Mouse (Mus musculus) lung, adult 2 months (tissue): ENCODE data around the gene Kcnf1. TPM values are rescaled to one million over a fixed set of nuclear protein-coding genes. Genes with fewer than 3 reads are reported as not detected.
A peak's percentile ranks its signal among the peaks of the same experiment; 100 is the strongest.

Source experiments
- DNase-seq: peaks from one replicate; pipeline ENCODE4 v3.0.0; 2022
- H3K4me1 ChIP-seq: fragments of 200-500 bp; 2 replicates; pipeline ENCODE4 v1.6.1; 2011; ENCODE audit warnings: low read length; ENCODE audit not compliant: control insufficient read depth, insufficient read depth
- H3K4me3 ChIP-seq: fragments of 200-500 bp; replicated peaks from 2 replicates; pipeline ENCODE3; 2011; ENCODE audit warnings: low read depth, mild to moderate bottlenecking, control low read depth, low read length; ENCODE audit errors: extremely low read depth
- CTCF ChIP-seq: fragments of 200-500 bp; IDR thresholded peaks from 2 replicates; pipeline ENCODE4 v1.5.1; 2011; ENCODE audit warnings: mild to moderate bottlenecking, low read length, control low read depth; ENCODE audit not compliant: insufficient read depth
- POLR2A ChIP-seq: fragments of 200-500 bp; IDR thresholded peaks from 2 replicates; pipeline ENCODE4 v1.6.1; 2011; ENCODE audit warnings: low read depth, mild to moderate bottlenecking, control low read depth, low read length, borderline replicate concordance; ENCODE audit errors: extremely low read depth
- WGBS: fragments of 180-500 bp; shearing (Covaris S2); methylation state at CpG from one replicate; pipeline ENCODE4 v1.1.7; 2018; 5-methylcytosine and 5-hydroxymethylcytosine counted together
- polyA plus RNA-seq: library from polyadenylated mRNA; depleted of rRNA; stranded (reverse); fragments of >200 nt; gene quantifications from 2 replicates; pipeline ENCODE4 v1.2.3, GENCODE M21; 2012

Kcnf1 gene
- polyA plus RNA-seq, 1 experiment: 1.0 TPM

DNA sequence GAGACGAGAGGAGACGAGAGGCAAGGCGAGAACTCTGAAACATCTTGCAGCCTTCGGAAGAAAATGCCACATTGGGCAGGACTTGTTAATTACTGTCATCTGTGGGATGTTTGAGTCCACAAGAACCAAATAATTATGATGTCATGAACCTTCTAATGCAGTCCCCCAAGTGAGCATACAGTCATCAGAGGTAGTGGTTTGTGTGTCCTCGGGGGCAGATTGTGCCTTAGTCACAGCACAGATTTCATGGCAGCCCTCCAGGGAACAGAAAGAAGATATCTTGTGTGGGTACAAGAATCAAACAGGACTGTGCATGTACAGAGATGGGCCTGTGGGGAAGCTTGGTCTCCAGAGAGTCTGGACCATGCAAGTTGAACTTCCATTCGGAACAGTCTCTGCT is 17.5 kb upstream of the Kcnf1 start:
- 87% methylated on average over 6 of the region's 6 CpGs for WGBS
- no peaks in the 10 kb centered on the region for H3K4me1 ChIP-seq

DNA sequence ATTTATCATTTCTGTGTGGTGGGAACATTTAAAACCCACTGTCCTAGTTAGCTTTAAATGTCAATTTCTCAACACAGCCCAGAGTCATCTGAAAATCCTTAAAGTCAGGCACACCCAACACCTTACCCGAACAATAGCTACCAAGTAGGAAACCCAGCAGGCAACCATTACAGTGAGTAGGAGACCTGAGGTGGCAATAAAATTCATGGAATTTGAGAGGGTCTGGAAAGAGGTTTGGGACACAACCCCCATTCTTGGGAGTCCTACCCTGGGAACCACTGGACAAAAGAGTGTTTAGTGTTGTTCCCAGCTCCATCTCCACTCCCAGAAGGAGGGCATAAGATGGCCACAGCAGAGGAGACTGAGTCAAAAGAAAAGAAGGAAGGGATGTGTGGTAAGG is 16.6 kb upstream of the Kcnf1 start:
- no peak overlapping the region for H3K4me3 ChIP-seq
- no peak for TF ChIP-seq POLR2A
- no peak for TF ChIP-seq CTCF
- 86% methylated on average over 1 of the region's 1 CpGs for WGBS
- DNase-seq: no peak
- H3K4me1 ChIP-seq: no peaks in the 10 kb centered on the region

More for the DNA sequence above, 17.5 kb upstream of the Kcnf1 start:
- DNase-seq: no peak
- no peak overlapping the region for H3K4me3 ChIP-seq
- no peak for TF ChIP-seq POLR2A
- TF ChIP-seq CTCF: no peak

DNA sequence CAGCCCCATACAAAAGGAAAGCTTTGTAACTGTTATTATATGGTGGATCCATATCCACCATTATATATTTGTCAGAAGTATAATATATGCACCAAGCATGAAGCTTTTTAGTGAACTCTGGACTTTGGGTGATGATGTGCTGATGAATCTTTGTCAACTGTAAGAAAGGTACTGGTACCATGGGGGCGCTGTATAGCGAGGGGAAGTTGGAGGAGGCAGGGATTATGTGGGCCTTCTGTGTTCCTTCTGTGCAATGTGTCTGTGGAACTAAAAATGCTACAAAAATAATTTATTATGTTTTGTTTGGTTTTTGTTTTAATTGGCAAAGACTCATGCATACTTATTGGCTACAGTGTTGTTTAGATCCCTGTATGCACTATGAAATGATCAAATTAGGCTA is 16.2 kb upstream of the Kcnf1 start:
- TF ChIP-seq CTCF: no peak
- no peak for TF ChIP-seq POLR2A
- no peaks in the 10 kb centered on the region for H3K4me1 ChIP-seq
- DNase-seq: no peak
- 91% methylated on average over 2 of the region's 2 CpGs for WGBS
- H3K4me3 ChIP-seq: no peak overlapping the region

DNA sequence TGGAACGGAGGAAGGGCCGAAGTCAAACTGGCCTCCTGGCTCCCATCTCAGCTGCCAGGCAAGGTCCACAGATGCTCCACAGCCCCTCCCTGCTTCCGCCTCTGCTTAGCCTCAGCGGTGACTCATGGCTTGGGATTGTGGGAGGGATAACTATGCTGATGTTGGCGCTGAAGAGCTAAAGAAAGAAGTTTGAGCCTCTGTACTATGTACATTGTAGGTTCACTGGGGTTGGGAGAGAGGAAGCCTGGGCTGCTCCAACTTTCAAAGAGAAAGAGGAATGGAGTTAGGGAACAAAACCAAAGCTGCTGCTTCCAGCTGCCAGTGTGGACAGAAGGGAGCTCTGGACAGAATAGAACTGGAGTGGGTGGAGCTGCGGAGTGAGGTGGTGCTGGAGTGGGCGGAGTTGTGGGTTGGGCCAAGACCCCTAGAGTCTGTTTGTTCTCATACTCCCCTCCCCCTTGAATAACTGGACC is 7.7 kb upstream of the Kcnf1 start:
- DNase-seq: peak; percentile 38
- peaks cover 3% of the 10 kb centered on the region; the same call in 1 of the 2 replicates for H3K4me1 ChIP-seq
- TF ChIP-seq CTCF (no peak), POLR2A (no peak)
- 11% methylated on average over 7 of the region's 7 CpGs for WGBS
- H3K4me3 ChIP-seq: no peak overlapping the region

DNA sequence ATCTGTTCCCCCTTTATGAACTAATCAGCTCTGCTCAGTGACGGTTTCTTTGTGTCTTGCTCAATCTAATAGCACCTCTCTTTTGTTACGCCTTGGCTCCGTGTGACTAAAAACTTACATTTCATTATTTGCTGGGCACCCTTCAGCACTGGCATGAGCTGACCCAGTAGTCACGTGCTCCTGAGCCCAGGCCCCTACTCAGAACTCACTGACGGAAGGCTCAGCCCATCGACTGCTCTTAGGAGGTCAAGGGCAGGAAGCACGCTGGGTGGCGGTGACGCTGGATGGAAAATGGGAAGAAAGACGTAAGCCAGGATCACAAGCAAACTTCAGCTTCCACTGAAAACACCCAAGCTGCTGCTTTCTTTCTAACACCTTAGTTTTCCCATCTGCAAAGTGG is 7.1 kb upstream of the Kcnf1 start:
- WGBS: 32% methylated on average over 10 of the region's 10 CpGs

DNA sequence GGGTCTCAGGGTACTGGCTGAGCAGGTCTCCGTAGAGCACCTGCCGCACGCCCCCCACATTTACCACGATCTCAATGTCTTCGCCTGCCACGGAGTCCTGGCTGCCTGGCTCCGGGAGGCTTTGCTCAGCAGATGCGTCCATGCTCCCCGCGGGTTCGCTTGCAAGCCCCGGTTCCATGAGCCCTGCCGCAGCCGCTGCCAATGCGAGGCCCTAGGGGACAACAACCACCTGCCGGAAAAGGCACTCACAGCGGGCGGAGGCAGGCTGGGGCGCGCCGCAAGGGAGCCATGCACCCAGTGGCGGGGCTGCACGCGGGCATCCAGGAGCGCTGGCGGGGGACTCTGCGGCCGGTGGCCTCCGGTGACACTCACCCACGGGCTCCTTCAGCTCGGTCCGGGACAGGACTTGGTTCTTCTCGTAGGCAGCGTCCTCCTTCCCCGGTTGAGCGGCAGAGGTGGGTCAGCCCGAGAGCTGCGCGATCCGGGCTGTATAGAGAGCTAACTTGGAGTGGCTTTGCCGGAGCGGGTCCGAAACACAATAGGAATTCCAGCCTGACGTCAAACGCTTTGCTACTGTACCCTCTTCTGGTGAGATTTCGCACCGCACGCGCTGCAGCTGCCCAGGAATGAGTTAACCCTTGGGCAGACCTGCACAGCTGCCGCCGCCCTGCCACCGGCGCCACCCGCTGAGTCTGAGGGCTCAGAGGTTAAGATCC is 489 bp downstream of the Kcnf1 start:
- H3K4me3 ChIP-seq: peak overlapping the region; percentile 28
- no peaks in the 10 kb centered on the region for H3K4me1 ChIP-seq
- 2% methylated on average over 54 of the region's 54 CpGs for whole genome bisulfite sequencing
- TF ChIP-seq POLR2A: no peak
- 0 out of 2 replicates have a peak, but pooled peaks have one; percentile 19 for TF ChIP-seq CTCF
- peak; percentile 16 for DNase-seq

More for the DNA sequence above, 7.1 kb upstream of the Kcnf1 start:
- H3K4me3 ChIP-seq: no peak overlapping the region
- peaks cover 3% of the 10 kb centered on the region; the same call in 1 of the 2 replicates for H3K4me1 ChIP-seq
- peak; percentile 11 for DNase-seq
- TF ChIP-seq POLR2A: no peak

DNA sequence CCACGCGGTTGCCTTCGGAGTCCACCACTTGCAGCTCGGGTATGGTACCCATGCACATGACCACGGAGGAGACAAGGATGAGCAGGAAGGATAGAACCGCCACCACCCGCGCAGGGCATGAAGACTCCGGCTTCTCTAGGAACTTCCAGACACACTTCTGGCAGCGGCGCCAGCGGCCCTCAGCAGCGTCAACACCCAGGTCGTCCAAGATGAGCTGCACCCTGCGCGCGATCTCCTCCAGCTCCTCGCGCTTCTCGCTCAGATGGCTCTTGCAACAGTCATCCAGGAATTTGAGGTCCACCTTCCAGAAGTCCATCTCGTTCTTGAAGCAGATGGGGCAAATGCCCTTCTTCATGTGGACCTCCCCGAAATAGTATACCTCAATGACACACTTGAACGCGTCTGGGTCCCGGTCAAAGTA is 1.1 kb downstream of the Kcnf1 start:
- TF ChIP-seq POLR2A (no peak), CTCF (no peak)
- Histone ChIP-seq H3K4me3 (no peak overlapping the region), H3K4me1 (no peaks in the 10 kb centered on the region)
- no peak for DNase-seq
- 10% methylated on average over 25 of the region's 25 CpGs for WGBS

DNA sequence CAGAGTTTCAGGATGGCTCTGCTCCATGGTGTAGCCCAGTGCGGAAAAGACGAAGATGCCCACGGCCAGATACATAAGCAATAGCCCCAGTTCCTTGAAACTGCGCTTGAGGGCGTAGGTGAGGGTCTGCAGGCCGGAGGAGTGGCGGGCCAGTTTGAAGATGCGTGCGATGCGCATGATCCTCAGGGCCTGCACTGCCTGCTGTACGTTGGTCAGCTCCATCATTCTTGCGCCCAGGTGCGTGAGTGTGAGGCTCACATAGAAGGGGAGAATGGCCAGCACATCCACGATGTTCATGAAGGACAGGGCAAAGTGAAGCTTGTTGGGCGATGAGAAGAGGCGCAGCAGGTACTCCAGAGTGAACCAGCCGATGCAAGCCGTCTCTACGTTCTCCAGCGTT is 1.6 kb downstream of the Kcnf1 start:
- Histone ChIP-seq H3K4me3 (no peak overlapping the region), H3K4me1 (no peaks in the 10 kb centered on the region)
- DNase-seq: no peak
- TF ChIP-seq CTCF: no peak
- TF ChIP-seq POLR2A: no peak
- 66% methylated on average over 20 of the region's 20 CpGs for WGBS

DNA sequence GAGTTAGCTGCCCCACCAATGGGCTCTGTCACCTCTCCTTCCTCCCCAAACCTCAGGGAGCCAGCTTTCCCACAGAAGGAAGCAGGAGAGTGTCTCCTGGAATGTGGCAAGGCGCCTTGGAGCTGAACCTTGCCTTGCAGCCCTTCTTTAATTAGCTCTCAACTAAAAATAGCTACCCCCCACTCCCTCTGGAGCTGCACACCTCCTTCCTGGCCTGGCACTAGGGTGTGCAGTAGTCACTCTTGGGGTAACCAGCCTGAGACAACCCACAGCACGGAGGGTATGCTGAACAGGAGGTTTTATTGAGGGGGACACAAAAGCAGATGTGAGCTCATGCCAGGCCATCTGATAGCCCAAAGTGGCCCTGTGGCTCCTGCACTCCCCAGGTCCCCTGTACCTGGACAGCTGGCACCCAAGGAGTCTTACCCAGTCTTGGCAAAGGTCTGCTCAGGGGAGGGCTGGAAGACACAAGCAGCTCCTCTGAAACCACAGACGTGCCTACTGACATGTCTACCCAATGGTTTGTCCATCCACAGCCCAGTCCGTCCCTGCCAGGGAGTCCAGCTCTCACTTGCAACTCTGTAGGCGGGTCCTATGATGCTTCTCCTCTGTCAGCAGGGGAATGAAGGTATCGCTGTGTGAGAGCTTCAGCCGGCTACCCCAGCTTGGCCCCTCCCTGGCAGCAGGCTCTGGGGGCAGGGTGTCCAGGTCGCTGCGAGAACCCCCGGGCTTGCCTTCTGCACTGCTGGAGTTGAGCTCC is 2.4 kb downstream of the Kcnf1 start:
- no peak overlapping the region for H3K4me3 ChIP-seq
- no peak for DNase-seq
- no peaks in the 10 kb centered on the region for H3K4me1 ChIP-seq
- WGBS: 51% methylated on average over 10 of the region's 10 CpGs
- TF ChIP-seq CTCF: no peak
- TF ChIP-seq POLR2A: no peak
